Mouse (Mus musculus): ENCODE data around the gene Zfp428. TPM values are rescaled to one million over a fixed set of nuclear protein-coding genes. Genes with fewer than 3 reads are reported as not detected.

Zfp428 gene
- polyA plus RNA-seq, 1 experiment = 3.1 TPM

DNA sequence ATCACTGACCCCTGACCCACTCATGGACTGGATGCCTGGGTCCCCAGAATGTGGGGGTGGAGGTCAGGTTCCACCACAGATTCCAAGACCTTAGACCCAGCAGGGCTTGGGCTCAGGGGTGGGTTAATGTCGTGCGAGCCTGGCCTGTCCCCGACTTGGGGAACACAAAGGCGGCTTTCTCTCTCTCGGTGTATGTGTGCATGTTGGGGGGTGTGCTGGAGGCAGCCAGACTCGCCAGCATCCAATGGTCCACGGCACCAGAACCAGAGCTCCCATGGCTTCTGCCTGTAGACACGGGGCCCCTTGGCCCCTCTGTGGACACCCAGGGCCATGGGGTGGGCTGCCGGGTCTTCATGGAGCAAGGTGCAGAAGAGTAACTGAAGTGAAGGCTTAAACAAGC lies 21.3 kb upstream of the Zfp428 start:
- H3K4me1 ChIP-seq (ENCODE audit: control insufficient read depth, insufficient read depth, low read length) = 0 out of 2 replicates have a peak, but pooled peaks cover 2% of the 10 kb centered on the region
- 78% methylated on average over 9 of the region's 9 CpGs for WGBS
- H3K4me3 ChIP-seq (replicated peaks; ENCODE audit: control insufficient read depth, low read depth, low read length) = no peak overlapping the region
- H3K27ac ChIP-seq (ENCODE audit: control insufficient read depth, insufficient read depth, low read depth, low read length, poor library complexity) = no peak overlapping the region
- no peak for TF ChIP-seq POLR2A (IDR thresholded peaks at IDR 0.05; ENCODE audit: borderline replicate concordance, control insufficient read depth, low read depth, low read length)
- TF ChIP-seq CTCF (IDR thresholded peaks at IDR 0.05; ENCODE audit: control insufficient read depth, insufficient read depth, low read length) = no peak

- WGBS = 62% methylated on average over 9 of the region's 9 CpGs
- TF ChIP-seq POLR2A (IDR thresholded peaks at IDR 0.05; ENCODE audit: borderline replicate concordance, control insufficient read depth, low read depth, low read length) (no peak), CTCF (IDR thresholded peaks at IDR 0.05; ENCODE audit: control insufficient read depth, insufficient read depth, low read length) (no peak)
- Histone ChIP-seq H3K4me1 (ENCODE audit: control insufficient read depth, insufficient read depth, low read length) (no peaks in the 10 kb centered on the region), H3K27ac (ENCODE audit: control insufficient read depth, insufficient read depth, low read depth, low read length, poor library complexity) (no peak overlapping the region), H3K4me3 (replicated peaks; ENCODE audit: control insufficient read depth, low read depth, low read length) (no peak overlapping the region)
These were observed 20.1 kb upstream of the Zfp428 start for GRCm38 (mm10) chr7:24486654-24487130.

- H3K4me3 ChIP-seq (replicated peaks; ENCODE audit: control insufficient read depth, low read depth, low read length) = no peak overlapping the region
- WGBS = 52% methylated on average over 3 of the region's 3 CpGs
- no peaks in the 10 kb centered on the region for H3K4me1 ChIP-seq (ENCODE audit: control insufficient read depth, insufficient read depth, low read length)
- H3K27ac ChIP-seq (ENCODE audit: control insufficient read depth, insufficient read depth, low read depth, low read length, poor library complexity) = no peak overlapping the region
- TF ChIP-seq POLR2A (IDR thresholded peaks at IDR 0.05; ENCODE audit: borderline replicate concordance, control insufficient read depth, low read depth, low read length) = no peak
- no peak for TF ChIP-seq CTCF (IDR thresholded peaks at IDR 0.05; ENCODE audit: control insufficient read depth, insufficient read depth, low read length)
These were observed 19.4 kb upstream of the Zfp428 start for GRCm38 (mm10) chr7:24487403-24487802.

DNA sequence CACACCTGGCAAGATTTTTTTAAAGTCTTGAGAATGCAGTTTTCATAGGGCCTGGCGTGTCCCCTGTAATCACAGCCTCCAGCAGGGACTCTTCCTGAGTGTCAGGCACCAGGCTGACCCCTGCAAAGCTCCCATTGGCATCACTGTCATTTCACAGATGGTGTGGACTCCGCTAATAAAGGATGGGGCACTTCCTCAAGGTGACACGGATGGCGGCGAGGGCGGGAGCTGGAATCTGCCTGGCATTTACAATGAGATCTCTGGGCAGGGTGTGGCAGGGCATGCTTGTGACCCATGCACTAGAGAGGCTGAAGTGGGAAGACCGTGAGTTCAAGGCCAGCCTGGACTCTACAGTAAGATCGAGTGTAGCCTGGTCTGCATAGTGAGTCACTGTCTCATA lies 18.5 kb upstream of the Zfp428 start:
- TF ChIP-seq POLR2A (IDR thresholded peaks at IDR 0.05; ENCODE audit: borderline replicate concordance, control insufficient read depth, low read depth, low read length) = no peak
- WGBS = 86% methylated on average over 8 of the region's 8 CpGs
- Histone ChIP-seq H3K4me1 (ENCODE audit: control insufficient read depth, insufficient read depth, low read length) (no peaks in the 10 kb centered on the region), H3K4me3 (replicated peaks; ENCODE audit: control insufficient read depth, low read depth, low read length) (no peak overlapping the region), H3K27ac (ENCODE audit: control insufficient read depth, insufficient read depth, low read depth, low read length, poor library complexity) (no peak overlapping the region)

DNA sequence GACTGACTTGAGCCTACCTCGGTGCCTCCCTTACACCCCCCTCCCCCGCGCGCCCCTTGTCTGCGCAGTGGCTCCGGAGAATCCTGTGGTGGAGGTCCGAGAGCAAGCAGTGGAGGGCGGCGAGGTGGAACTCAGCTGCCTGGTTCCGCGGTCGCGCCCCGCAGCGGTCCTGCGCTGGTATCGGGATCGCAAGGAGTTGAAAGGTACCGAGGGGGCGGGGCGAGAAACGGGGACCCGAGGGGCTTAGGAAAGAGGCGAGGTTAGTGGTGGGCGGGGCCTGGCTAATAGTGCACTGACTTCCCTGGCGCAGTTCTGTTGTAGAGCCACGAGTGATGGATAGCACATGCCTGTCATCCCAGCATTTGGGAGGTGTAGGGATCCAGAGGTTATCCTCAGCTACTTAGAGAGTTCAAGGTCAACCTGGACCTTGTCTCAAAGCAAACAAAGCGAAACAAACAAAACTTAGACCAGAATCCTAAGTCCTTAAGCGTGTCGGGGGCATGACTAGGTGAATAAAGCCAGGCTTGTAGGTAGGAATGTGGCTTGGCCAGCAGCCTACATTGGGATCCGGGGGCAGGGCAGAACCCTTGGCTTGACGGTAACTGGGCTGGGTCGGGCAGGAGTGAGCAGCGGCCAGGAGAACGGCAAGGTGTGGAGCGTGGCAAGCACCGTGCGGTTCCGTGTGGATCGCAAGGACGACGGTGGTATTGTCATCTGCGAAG lies 6.8 kb upstream of the Zfp428 start:
- Histone ChIP-seq H3K4me1 (ENCODE audit: control insufficient read depth, insufficient read depth, low read length) (no peaks in the 10 kb centered on the region), H3K4me3 (replicated peaks; ENCODE audit: control insufficient read depth, low read depth, low read length) (no peak overlapping the region), H3K27ac (ENCODE audit: control insufficient read depth, insufficient read depth, low read depth, low read length, poor library complexity) (no peak overlapping the region)
- 13% methylated on average over 43 of the region's 43 CpGs for WGBS
- TF ChIP-seq CTCF (IDR thresholded peaks at IDR 0.05; ENCODE audit: control insufficient read depth, insufficient read depth, low read length) (no peak), POLR2A (IDR thresholded peaks at IDR 0.05; ENCODE audit: borderline replicate concordance, control insufficient read depth, low read depth, low read length) (no peak)

GRCm38 (mm10) chr7:24500929-24501328 lies 5.9 kb upstream of the Zfp428 start:
- WGBS = 26% methylated on average over 7 of the region's 7 CpGs
- H3K27ac ChIP-seq (ENCODE audit: control insufficient read depth, insufficient read depth, low read depth, low read length, poor library complexity) = no peak overlapping the region
- TF ChIP-seq CTCF (IDR thresholded peaks at IDR 0.05; ENCODE audit: control insufficient read depth, insufficient read depth, low read length) (peak; percentile 46), POLR2A (IDR thresholded peaks at IDR 0.05; ENCODE audit: borderline replicate concordance, control insufficient read depth, low read depth, low read length) (no peak)

DNA sequence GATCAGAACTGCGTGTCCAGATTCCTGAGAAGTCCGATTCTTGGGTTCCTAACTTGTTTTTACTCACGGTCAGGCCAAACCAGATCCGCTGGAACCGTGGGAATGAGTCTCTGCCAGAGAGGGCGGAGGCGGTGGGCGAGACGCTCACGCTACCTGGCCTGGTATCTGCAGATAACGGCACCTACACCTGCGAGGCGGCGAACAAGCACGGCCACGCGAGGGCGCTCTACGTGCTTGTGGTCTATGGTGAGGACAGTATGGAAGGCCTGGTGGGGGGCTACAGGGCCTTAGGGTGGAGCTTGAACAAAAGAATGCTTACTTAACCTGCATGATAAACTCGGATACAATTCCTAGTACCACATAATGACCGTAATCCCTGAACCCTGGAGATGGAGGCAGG lies 5.3 kb upstream of the Zfp428 start:
- WGBS = 48% methylated on average over 21 of the region's 21 CpGs
- TF ChIP-seq POLR2A (IDR thresholded peaks at IDR 0.05; ENCODE audit: borderline replicate concordance, control insufficient read depth, low read depth, low read length) (no peak), CTCF (IDR thresholded peaks at IDR 0.05; ENCODE audit: control insufficient read depth, insufficient read depth, low read length) (peak; percentile 57; the same call in 1 of the 2 replicates)

More at GRCm38 (mm10) chr7:24500929-24501328, 5.9 kb upstream of the Zfp428 start:
- Histone ChIP-seq H3K4me3 (replicated peaks; ENCODE audit: control insufficient read depth, low read depth, low read length) (no peak overlapping the region), H3K4me1 (ENCODE audit: control insufficient read depth, insufficient read depth, low read length) (no peaks in the 10 kb centered on the region)

DNA sequence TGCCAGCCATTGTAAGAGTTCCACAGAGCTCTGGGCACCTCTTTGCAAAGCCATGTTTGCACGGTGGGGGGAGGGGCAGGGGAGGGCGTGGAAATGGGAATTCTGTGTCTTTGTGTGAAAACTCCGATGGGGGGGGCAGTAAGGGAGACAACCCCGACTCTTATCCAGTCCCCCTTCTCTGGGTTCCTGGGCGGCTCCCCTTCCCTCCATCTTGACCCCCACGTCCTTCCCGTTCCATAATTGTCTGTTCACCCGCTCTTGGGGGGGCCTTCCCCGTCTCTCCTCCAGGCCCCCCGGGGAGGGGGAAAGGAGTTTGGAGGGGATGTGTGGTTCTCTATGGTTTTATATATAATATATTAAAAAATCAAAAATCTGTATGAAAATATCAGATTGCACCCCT lies 2.8 kb upstream of the Zfp428 start:
- H3K27ac ChIP-seq (ENCODE audit: control insufficient read depth, insufficient read depth, low read depth, low read length, poor library complexity) = no peak overlapping the region
- H3K4me1 ChIP-seq (ENCODE audit: control insufficient read depth, insufficient read depth, low read length) = no peaks in the 10 kb centered on the region
- TF ChIP-seq POLR2A (IDR thresholded peaks at IDR 0.05; ENCODE audit: borderline replicate concordance, control insufficient read depth, low read depth, low read length) (no peak), CTCF (IDR thresholded peaks at IDR 0.05; ENCODE audit: control insufficient read depth, insufficient read depth, low read length) (no peak)
- H3K4me3 ChIP-seq (replicated peaks; ENCODE audit: control insufficient read depth, low read depth, low read length) = no peak overlapping the region
- 13% methylated on average over 10 of the region's 10 CpGs for WGBS

More for the DNA sequence above, 5.3 kb upstream of the Zfp428 start:
- no peaks in the 10 kb centered on the region for H3K4me1 ChIP-seq (ENCODE audit: control insufficient read depth, insufficient read depth, low read length)
- no peak overlapping the region for H3K4me3 ChIP-seq (replicated peaks; ENCODE audit: control insufficient read depth, low read depth, low read length)
- no peak overlapping the region for H3K27ac ChIP-seq (ENCODE audit: control insufficient read depth, insufficient read depth, low read depth, low read length, poor library complexity)
